Mouse (Mus musculus) brown adipose tissue, adult 24 weeks (tissue): Measurements from ENCODE around the gene Snrpd2. TPM values are rescaled to one million over a fixed set of nuclear protein-coding genes. Genes with fewer than 3 reads are reported as not detected.

Experiments
- H3K27ac ChIP-seq: fragments of 200-500 bp; replicated peaks from 2 replicates; pipeline ENCODE4 v1.5.1; 2012; ENCODE audit warnings: low read depth, mild to moderate bottlenecking, low read length
- H3K4me1 ChIP-seq: fragments of 200-500 bp; 2 replicates; pipeline ENCODE4 v1.6.1; 2012; ENCODE audit warnings: low read length, mixed read lengths; ENCODE audit not compliant: control insufficient read depth, insufficient read depth, insufficient read length
- H3K4me3 ChIP-seq: fragments of 200-500 bp; 2 replicates; pipeline ENCODE4 v1.5.1; 2012; ENCODE audit warnings: low read depth, mild to moderate bottlenecking, low read length, moderate library complexity; ENCODE audit not compliant: insufficient read depth
- polyA plus RNA-seq: library from polyadenylated mRNA; stranded (reverse); fragments of >200 nt; gene quantifications from 2 replicates; pipeline ENCODE4 v1.2.4, GENCODE M21; 2012; ENCODE audit not compliant: missing spikeins, insufficient read depth, insufficient read length

The Snrpd2 gene
- polyA plus RNA-seq, 1 experiment = 30.3 TPM

DNA sequence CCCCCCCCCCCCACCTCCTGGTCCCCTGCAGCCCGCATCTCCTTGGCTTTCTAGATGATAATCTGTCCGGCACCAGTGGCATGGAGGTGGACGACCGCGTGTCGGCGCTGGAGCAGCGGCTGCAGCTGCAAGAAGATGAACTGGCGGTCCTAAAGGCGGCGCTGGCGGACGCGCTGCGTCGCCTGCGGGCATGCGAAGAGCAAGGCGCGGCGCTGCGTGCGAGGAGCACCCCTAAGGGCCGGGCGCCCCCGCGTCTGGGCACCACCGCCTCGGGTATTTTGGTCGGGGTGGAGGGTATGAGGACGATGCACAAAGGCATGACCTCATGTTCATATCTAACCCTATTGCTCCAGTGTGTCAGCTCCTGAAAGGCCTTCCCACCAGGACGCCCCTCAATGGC lies 29.7 kb downstream of the Snrpd2 start:
- Histone ChIP-seq H3K4me1 (peaks cover 6% of the 10 kb centered on the region; the same call in 1 of the 2 replicates), H3K4me3 (no peak overlapping the region)

DNA sequence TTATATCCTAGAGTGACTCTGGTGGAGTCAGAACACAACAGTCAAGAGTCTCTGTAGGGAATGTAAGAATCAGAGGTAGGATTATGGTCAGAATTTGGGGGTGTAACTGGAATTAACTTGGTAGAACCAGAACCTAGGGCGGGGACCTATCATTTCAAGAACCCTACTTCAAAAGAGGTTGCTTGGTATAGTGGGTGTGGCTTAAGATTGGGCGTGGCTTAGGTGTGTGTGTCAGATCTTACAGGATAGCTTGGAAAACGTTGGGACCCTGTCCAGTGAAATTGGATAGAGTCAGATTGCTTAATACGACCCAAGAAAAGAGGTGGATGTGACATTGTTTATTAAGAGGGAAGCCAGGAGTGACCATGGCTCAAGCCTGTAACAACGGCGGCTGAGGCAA lies 30.4 kb downstream of the Snrpd2 start:
- Histone ChIP-seq H3K4me1 (peaks cover 6% of the 10 kb centered on the region; the same call in 1 of the 2 replicates), H3K4me3 (no peak overlapping the region)

More for the DNA sequence above, 29.7 kb downstream of the Snrpd2 start:
- no peak overlapping the region for H3K27ac ChIP-seq

DNA sequence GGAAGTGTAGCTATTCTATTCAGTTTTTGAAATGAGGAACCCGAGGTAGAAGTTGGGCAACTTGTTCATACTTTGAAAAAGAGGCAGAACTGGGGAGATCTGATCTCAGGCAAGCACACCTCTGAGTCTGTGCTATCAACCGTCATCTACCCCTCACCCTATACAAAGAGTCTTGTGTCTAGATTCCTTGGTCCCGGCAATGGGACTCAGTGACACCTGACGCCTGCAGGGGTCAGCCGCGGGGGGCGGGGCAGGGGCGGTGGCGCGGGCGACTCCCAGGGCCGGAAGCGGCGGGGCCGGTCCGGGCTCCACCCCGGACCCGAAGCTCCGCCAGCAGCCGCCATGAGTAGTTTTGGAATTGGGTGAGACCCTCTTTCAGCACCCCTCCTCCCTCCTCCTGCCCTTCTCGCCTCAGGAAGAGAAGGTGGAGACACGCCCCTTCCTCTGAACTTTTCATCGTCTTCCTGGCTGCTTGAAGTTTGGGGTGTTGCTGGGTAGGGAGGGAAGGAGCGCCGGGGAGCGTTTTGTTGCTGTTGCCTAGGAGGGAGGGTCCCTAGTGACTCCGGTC lies 31.4 kb downstream of the Snrpd2 start:
- peaks cover 6% of the 10 kb centered on the region; the same call in 1 of the 2 replicates for H3K4me1 ChIP-seq
- H3K27ac ChIP-seq = no peak overlapping the region

More for the DNA sequence above, 30.4 kb downstream of the Snrpd2 start:
- no peak overlapping the region for H3K27ac ChIP-seq

DNA sequence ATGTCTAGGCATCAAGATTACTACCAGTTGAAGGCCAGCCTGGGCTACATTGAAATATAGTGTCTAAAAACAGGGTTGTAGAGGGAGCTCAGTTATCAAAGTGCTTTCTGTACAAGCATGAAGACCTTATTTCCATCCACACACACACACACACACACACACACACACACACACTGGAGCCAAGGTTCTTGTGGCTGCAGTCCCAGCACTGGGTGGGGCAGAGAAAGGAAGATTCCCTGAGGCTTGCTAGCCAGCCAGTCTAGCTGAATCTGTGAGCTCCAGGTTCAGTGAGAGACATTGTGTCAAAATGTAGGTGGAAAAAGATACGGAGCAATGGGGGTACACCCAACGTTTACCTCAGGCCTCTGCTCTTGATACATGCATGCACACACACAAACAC lies 34.7 kb downstream of the Snrpd2 start:
- H3K4me3 ChIP-seq = no peak overlapping the region
- H3K27ac ChIP-seq = no peak overlapping the region
- peaks cover 5% of the 10 kb centered on the region; the same call in 1 of the 2 replicates for H3K4me1 ChIP-seq

More for the DNA sequence above, 31.4 kb downstream of the Snrpd2 start:
- H3K4me3 ChIP-seq = peak overlapping the region; percentile 58

DNA sequence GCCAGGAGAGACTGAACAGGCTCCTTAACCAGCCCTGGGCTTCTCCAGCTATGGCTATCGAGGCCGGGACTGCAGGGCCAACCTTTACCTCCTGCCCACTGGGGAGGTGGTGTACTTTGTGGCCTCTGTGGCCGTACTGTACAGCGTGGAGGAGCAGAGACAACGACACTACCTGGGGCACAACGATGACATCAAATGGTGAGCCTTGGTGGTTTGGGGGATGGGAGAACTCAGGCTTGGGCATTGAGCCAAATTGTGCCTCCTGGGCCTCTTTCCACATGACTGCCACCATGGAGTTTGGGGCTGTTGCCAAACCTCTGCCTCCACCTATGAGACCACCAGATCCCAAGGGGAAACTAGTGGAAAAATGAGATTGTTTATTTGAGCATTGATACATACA lies 35.2 kb downstream of the Snrpd2 start:
- Histone ChIP-seq H3K4me3 (no peak overlapping the region), H3K4me1 (peaks cover 2% of the 10 kb centered on the region; the same call in 1 of the 2 replicates), H3K27ac (no peak overlapping the region)

DNA sequence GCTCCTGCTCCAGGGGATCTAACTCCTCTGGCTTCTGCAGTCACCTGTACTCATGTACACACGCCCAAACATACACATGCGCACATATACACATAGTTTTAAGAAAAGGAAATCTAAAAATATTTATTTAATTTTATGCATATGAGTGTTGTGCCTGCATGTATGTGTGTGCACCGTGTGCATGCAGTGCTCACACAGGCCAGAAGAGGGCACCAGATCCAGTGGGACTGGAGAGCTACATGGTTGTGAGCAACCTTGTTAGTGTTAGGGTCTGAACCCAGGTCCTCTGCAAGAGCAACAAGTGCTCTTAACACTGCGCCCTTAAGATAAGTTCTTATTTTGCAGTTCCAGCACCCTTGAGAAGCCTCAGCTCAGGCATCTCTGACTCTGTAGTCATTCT lies 45.2 kb downstream of the Snrpd2 start:
- Histone ChIP-seq H3K4me3 (no peak overlapping the region), H3K27ac (no peak overlapping the region), H3K4me1 (no peaks in the 10 kb centered on the region)

DNA sequence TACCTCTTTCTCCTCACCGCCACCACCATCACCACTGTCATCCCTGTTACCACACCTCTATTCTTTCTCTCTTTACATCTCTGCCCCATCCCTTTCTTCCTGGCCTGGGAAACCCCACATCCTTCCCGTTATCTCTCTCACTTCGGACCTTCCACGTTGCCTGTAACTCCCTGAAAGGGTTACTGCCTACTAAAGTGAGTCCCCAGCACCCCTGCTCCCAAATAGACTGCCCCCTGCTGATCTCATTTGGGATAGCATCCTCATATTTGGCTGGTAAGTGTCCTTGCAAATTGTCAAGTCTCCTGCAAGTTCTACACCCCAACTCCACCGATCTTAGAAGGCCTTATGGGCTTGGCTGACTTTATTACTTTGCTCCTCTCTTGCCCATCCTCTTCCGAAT lies 47.2 kb downstream of the Snrpd2 start:
- H3K27ac ChIP-seq = no peak overlapping the region
- no peak overlapping the region for H3K4me3 ChIP-seq
- no peaks in the 10 kb centered on the region for H3K4me1 ChIP-seq

DNA sequence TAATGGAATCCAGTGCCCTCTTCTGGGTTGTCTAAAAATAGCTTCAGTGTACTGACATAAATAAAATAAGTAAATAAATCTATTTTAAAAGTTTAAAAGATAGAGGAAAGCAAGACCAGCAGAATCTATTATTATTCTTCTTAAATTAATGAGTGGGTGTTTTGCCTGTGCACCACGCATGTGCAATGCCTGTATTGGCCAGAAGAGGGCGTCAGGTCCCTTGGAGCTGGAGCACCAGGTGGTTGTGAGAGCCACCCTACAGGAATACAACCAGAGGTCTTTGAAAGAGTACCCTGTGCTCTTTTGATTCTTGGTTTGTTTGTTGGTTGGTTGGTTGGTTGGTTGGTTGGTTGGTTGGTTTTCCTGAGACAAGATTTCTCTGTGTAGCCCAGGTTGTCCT lies 48.5 kb downstream of the Snrpd2 start:
- no peak overlapping the region for H3K27ac ChIP-seq
- H3K4me1 ChIP-seq = no peaks in the 10 kb centered on the region
- H3K4me3 ChIP-seq = no peak overlapping the region

DNA sequence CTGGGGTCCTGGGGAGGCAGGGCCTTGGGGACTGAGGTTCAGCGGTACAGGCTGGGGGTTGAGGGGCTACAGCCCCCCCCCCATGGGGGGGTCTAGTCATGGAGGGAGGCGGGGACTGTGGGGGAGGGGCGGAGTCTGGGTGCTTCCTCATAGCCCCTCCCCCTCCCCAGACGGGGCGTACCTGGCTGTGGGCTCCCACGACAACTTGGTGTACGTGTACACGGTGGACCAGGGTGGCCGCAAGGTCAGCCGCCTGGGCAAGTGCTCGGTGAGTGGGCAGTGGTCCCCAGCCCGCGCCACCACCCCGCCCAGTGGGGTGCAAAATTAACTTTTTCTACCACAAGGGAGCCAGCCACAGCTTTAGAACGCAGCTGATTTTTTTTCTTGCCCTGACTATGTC lies 52.1 kb downstream of the Snrpd2 start:
- no peak overlapping the region for H3K27ac ChIP-seq
- H3K4me1 ChIP-seq = no peaks in the 10 kb centered on the region
- no peak overlapping the region for H3K4me3 ChIP-seq

DNA sequence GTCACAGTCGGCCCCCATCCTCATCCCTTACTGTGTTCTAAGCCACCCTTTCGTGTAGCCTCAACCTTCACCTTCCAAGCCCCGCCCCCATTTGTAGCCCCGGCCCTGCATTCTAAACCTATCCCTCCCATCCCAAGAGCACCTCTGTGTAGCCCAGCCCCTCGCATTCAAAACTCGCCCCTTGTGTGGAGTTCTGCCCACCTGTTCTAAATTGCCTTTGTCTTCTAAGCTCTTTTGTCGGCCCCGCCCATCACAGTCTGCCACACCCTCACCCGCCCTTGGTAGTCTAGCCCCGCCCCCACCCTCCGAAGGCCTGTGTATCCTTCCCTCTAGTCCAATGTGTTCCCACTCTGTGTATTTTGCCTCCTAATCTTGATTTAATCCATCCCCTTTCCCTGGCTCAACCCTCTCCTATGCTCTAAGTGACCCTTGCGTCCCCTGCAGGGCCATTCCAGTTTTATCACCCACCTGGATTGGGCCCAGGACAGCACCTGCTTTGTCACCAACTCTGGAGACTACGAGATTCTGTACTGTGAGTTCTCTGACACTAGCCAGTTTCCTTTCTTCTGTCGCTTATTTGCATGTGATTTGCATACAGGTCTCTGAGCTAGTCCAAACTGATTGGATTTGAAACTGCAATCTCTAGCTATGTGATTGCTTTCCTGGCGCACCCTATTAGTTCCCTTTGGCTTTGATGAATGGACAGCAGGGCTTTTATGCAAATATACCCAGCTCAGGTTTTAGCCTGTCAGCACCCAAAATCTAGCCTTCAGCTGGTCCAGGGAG lies 52.7 kb downstream of the Snrpd2 start:
- Histone ChIP-seq H3K4me3 (no peak overlapping the region), H3K27ac (no peak overlapping the region), H3K4me1 (no peaks in the 10 kb centered on the region)

Other genes with a start within 250 kb of the Snrpd2 start
- 4.4 and 6.3 TPM in 2 replicates for gene Ccdc61, start 239.3 kb upstream of the Snrpd2 start, polyA plus RNA-seq
- 1.1 and 1.6 TPM in 2 replicates for gene Nova2, start 223.8 kb upstream of the Snrpd2 start, polyA plus RNA-seq
- gene Nanos2, start 162.3 kb upstream of the Snrpd2 start, polyA plus RNA-seq = not detected in 2 replicates
- 2.7 and 6.0 TPM in 2 replicates for gene Mypop, start 158.5 kb upstream of the Snrpd2 start, polyA plus RNA-seq
- 7.9 and 11.4 TPM in 2 replicates for gene Irf2bp1, start 145.7 kb upstream of the Snrpd2 start, polyA plus RNA-seq
- not detected in 2 replicates for gene Foxa3, start 126.2 kb upstream of the Snrpd2 start, polyA plus RNA-seq
- 28.1 and 42.9 TPM in 2 replicates for gene Sympk, start 125.3 kb upstream of the Snrpd2 start, polyA plus RNA-seq
- gene Rsph6a, start 95.0 kb upstream of the Snrpd2 start, polyA plus RNA-seq = not detected in 2 replicates
- 9.6 and 12.0 TPM in 2 replicates for gene Dmwd, start 73.5 kb upstream of the Snrpd2 start, polyA plus RNA-seq
- gene Dmpk, start 65.9 kb upstream of the Snrpd2 start, polyA plus RNA-seq = 50.7 and 72.5 TPM in 2 replicates
- 6.2 and 7.1 TPM in 2 replicates for gene Six5, start 55.1 kb upstream of the Snrpd2 start, polyA plus RNA-seq
- not detected in 2 replicates for gene Gm4969, start 31.4 kb upstream of the Snrpd2 start, polyA plus RNA-seq
- gene Fbxo46, start 29.9 kb upstream of the Snrpd2 start, polyA plus RNA-seq = 1.7 and 3.3 TPM in 2 replicates
- gene Qpctl, start 431 bp upstream of the Snrpd2 start, polyA plus RNA-seq = 7.5 and 9.1 TPM in 2 replicates
- 0.44 TPM in 1 of 2 replicates, not detected in the other for gene Gipr, start 16.4 kb downstream of the Snrpd2 start, polyA plus RNA-seq
- gene Eml2, start 26.7 kb downstream of the Snrpd2 start, polyA plus RNA-seq = 7.7 and 9.2 TPM in 2 replicates
- 3.8 and 4.7 TPM in 2 replicates for gene Gpr4, start 62.8 kb downstream of the Snrpd2 start, polyA plus RNA-seq
- 28.9 and 29.2 TPM in 2 replicates for gene Opa3, start 78.6 kb downstream of the Snrpd2 start, polyA plus RNA-seq
- 13.4 and 19.2 TPM in 2 replicates for gene Vasp, start 122.1 kb downstream of the Snrpd2 start, polyA plus RNA-seq
- not detected in 2 replicates for gene Ppm1n, start 130.3 kb downstream of the Snrpd2 start, polyA plus RNA-seq
- 14.9 and 16.6 TPM in 2 replicates for gene Rtn2, start 132.9 kb downstream of the Snrpd2 start, polyA plus RNA-seq
- 2.7 and 48.0 TPM in 2 replicates for gene Fosb, start 160.3 kb downstream of the Snrpd2 start, polyA plus RNA-seq
- gene Ercc1, start 195.1 kb downstream of the Snrpd2 start, polyA plus RNA-seq = 32.6 and 38.4 TPM in 2 replicates
- 3.3 and 5.5 TPM in 2 replicates for gene Cd3eap, start 209.8 kb downstream of the Snrpd2 start, polyA plus RNA-seq
- 1.7 and 4.1 TPM in 2 replicates for gene Ppp1r13l, start 210.0 kb downstream of the Snrpd2 start, polyA plus RNA-seq
- gene Ercc2, start 232.3 kb downstream of the Snrpd2 start, polyA plus RNA-seq = 4.4 and 6.4 TPM in 2 replicates